Mouse (Mus musculus) testis, postnatal 10 days (tissue): ENCODE results near the gene Gm17606.
"Not testable (repeated sequence)": the region's sequence is repeated elsewhere in the genome, so short reads cannot be mapped to it uniquely, and the experiment has no call there.

ENCODE experiments used
- DNase-seq: peaks from one replicate; pipeline ENCODE4 v3.0.0; 2021; ENCODE audit warnings: low spot score

Gm17606 gene

GRCm38 (mm10) chr14:54640946-54641304 lies at the start of gene Gm17606:
Gene Gm17606 (plus strand): TSS chr14:54640952.
- no peak for DNase-seq

DNA sequence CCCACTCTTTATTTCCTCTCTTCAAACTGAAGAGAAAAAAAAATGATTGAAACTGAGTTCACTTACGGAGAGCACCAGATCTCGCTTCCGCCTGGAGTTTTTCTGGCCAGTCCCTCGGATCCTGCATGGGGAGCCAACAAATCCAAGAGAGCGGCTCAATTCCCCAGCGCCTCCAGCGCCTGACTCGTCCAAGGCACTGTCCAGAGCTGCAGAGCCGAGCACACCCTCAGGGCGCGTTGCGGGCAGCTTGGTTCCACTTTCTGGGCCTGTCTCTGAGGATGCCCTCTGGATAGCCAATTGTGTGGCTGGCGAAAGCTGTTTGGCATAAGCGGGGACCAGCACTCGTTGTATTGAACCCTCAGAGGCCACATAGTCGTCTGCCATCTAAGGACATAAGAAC lies 49.7 kb upstream of the Gm17606 start:
- no peak for DNase-seq

DNA sequence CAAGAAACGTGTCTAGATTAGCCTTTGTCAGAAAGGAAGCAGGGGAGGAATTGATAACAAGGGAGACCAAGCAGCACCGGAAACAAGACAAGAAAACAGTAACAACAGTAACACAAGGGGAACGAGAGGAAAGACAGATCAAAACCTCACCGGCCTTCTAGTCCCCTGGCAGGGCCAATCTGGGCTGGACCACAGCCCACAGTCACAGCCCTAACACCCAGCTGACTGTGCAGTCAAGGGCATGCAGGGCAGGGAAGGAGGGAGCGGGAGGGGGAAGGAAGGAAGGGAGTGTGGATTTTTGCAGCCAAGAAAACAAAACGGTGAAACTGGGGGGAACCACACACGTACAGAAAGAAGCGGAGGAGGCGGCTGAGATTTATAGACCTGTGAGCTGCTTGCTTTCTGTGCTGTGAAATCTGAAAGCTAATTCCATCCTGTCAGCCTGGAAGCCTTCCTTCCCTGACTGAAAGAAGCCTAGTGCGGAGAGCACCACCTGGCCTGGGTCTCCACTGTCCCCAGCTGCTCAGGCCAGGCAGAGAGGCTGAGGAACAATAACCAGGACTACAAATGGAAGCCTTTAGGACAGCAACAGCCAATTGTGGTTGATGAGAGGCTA lies 48.3 kb upstream of the Gm17606 start:
- peak; percentile 67 for DNase-seq

DNA sequence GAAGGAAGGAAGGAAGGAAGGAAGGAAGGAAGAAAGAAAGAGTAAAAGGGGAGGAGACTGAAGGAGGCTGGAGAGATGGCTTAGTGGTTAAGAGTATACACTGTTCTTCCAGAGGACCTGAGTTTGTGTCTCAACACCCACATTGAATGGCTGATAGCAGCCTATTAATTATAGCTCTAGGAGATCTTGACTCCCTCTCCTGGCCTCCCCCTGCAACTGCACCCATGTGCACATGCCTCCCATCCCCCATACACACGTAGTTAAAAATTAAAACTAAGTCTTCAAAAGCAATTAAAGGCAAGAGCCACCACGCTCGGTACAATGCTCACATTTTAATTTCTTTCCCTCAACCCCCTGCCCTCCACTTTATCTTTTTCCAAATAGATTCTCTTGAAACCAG lies 46.7 kb upstream of the Gm17606 start:
- DNase-seq, result no peak

- DNase-seq, result no peak
Measured at GRCm38 (mm10) chr14:54594631-54595414, 45.9 kb upstream of the Gm17606 start.

DNA sequence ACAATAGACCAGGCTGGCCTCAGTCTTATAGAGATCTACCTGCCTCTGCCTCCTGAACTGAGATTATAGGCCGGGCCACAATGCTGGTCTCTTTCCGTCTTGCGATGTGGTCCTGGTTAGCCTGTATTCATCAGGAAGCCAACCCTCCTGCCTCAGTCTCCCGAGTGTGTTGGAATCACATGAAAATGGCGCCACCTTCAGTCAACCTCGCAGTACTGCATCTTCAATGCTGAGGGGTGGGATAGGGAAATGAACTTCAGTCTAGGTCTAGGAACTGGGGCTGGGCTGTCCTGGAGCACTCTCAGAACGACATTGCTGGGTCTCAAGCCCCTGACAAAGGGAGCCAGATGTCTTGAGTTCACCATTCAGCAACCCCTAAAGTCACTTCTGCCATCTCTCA lies 43.7 kb upstream of the Gm17606 start:
- DNase-seq, result no peak

- DNase-seq, result no peak
Measured at GRCm38 (mm10) chr14:54601601-54602000, 39.2 kb upstream of the Gm17606 start.

- DNase-seq, result no peak
Measured at GRCm38 (mm10) chr14:54602613-54603012, 38.1 kb upstream of the Gm17606 start.

DNA sequence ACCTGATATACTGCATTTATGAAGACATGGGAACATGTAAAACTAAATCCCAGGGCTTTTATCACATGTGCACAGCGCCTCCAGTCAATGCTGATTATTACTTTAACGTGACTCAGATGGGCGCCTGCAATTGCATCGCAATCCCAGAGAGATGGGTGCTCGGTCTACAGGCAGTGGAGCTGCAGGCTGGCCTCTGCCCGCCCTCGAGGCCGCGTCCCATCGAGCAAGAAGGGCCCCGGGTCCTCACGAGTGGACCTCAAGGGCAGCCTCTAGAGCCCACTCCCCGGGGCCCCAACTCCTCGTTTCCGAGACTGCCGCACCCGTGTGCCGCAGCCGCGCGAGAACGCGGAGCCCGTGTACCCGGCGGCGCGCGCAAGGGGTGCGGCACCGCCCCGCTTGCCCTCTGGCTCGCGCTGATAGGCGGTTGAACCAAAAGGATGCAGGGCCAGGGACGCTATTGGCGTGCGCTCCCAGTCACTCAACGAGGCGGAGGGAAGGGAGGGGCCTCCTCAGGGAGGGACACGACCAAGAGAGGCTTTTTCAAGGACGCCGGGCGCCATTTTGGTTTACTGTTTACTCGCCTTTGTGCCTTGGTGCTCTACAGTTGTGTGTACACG lies 37.6 kb upstream of the Gm17606 start:
- peak; percentile 95 for DNase-seq

GRCm38 (mm10) chr14:54603686-54604085 lies 37.1 kb upstream of the Gm17606 start:
- DNase-seq, result no peak

DNA sequence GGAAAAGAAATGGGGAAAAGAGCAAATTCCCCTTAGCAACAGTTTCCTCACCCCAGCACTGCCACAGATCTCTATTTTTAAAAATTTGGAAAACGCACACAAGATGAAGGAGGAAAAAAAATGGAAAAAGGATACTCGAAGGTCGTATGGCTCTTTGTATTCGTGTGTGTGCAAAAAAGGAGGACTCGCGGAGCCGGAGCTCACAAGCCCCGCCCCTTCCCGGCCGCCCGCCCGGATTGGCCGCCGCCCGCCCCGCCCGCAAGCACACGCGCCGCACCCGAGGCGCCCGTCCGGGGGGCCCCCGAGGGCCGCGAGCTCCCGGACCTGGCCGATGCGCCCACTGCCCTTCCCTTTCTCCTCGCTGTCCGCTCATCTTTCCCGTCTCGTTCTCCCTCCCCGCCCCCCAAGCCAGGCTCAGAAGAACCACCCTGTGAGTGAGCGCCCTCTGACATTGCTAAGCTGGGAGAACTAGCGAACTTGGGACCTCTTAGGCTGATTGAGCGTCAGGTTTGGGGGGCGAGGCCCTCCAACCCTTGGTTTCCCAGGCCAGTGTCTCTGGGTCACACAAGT lies 34.9 kb upstream of the Gm17606 start, which contains the start of gene 4931414P19Rik:
TSS of gene 4931414P19Rik (minus strand) at position 242 of the 570 bp plus-strand sequence.
- peak; percentile 96 for DNase-seq

GRCm38 (mm10) chr14:54607226-54607625 lies 33.5 kb upstream of the Gm17606 start:
- no peak for DNase-seq

- no peak for DNase-seq
Measured at GRCm38 (mm10) chr14:54609245-54609644, 31.5 kb upstream of the Gm17606 start.

- DNase-seq, result no peak
Measured at GRCm38 (mm10) chr14:54609962-54610361, 30.8 kb upstream of the Gm17606 start.

DNA sequence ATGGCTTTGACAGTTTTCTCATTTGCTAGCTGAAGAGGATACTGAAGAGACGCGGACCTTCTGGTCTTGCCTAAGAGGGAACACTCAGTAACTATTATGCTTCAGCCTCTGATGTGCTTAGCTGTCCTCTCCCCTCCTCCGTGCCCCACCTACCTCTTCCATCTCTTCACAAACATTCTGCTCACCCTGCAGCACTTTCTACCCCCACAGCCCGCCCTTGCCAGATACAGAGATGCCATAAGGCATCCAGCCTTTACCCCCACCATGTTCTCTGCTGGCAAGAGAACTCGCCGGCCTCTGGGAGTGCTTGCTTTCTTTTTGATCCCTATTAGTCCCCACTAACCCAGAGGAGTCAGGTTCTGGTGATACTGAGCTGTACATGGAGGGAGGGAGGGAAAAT lies 30.1 kb upstream of the Gm17606 start:
- no peak for DNase-seq

DNA sequence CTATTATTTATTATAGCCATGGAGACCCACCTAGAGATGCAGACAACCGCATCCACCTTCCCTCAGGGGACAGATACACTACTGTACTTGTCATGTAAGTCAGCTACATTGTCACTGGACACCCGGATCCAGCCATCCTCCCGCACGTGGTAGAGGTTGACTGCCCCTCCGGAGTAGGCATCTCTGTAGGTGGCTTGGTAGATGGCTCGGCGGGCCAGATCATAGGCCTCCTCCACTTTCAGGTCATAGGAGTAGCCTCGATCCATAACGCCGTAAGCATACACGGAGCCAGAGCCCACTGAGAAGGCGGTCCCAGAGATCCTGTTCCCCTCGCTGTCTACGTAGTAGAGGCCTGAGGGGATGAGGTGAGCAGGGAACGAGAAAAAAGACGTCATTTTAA lies 26.6 kb upstream of the Gm17606 start:
- DNase-seq, result not testable (repeated sequence)

GRCm38 (mm10) chr14:54616226-54616825 lies 24.4 kb upstream of the Gm17606 start:
- DNase-seq, result no peak

- DNase-seq, result no peak
Measured at GRCm38 (mm10) chr14:54617152-54617896, 23.4 kb upstream of the Gm17606 start.

- DNase-seq, result peak; percentile 90
Measured at GRCm38 (mm10) chr14:54617897-54618365, 22.8 kb upstream of the Gm17606 start, which contains the start of gene Psmb5. Gene Psmb5 (minus strand): TSS chr14:54618022.

- DNase-seq, result no peak
Measured at GRCm38 (mm10) chr14:54621133-54621532, 19.6 kb upstream of the Gm17606 start, which contains the start of gene Psmb11. Gene Psmb11 (plus strand): TSS chr14:54621433.

- no peak for DNase-seq
Measured at GRCm38 (mm10) chr14:54623334-54623733, 17.4 kb upstream of the Gm17606 start.
